Mouse (Mus musculus): ENCODE measurements around the gene Thsd7a. TPM values are rescaled to one million over a fixed set of nuclear protein-coding genes. Genes with fewer than 3 reads are reported as not detected.

The Thsd7a gene
- total and polyA plus RNA-seq, 2 experiments, result 0.13 to 0.37 TPM

DNA sequence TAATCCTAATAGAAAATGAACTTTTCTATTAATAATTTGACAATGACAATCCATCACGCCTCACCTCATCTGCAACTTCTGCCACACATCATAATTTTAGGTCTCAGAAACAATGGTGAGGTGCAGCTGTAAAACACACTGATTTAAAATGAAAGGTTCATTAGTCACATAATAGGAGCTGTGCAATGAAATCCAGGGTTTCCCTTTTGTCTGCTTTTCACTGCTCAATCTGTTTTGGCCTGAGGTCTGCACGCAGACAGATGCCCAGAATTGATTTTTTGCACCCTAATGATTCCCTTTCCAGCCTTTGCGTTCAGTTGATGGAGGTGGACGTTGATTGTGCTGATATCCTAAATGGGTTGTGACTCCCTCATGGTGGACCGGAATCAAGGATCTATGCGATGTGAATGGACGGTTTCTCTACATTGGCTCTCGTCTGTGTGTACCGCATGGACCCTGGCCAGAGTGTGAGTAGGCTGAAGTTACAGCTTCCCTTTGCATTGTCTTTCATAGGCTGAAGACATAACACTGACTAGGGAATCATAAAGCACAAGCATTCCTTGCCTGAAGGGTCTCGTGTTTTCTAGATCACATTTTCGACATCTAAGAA is 120.5 kb downstream of the Thsd7a start:
- no peak overlapping the region for H3K9ac ChIP-seq (ENCODE audit: low read depth, low read length)
- TF ChIP-seq POLR2A (IDR thresholded peaks at IDR 0.05; ENCODE audit: extremely low read depth, insufficient read depth, low read length) (no peak), CTCF (IDR thresholded peaks at IDR 0.05; ENCODE audit: low read depth, low read length) (no peak)
- H3K36me3 ChIP-seq (ENCODE audit: control insufficient read depth, insufficient read depth, low read length), result no peaks in the 10 kb centered on the region
- no peak for DNase-seq (ENCODE audit: extremely low read depth, low read depth, low spot score)
- H3K27ac ChIP-seq (replicated peaks; ENCODE audit: insufficient read depth, low read depth, low read length), result no peak overlapping the region
- no peaks in the 10 kb centered on the region for H3K79me2 ChIP-seq (ENCODE audit: control insufficient read depth, insufficient read depth, low read length)
- 87% methylated on average over 11 of the region's 11 CpGs for WGBS
- no peaks in the 10 kb centered on the region for H3K27me3 ChIP-seq (ENCODE audit: control insufficient read depth, insufficient read depth, low read length)
- H3K4me3 ChIP-seq (ENCODE audit: insufficient read depth, low read depth, low read length), result no peak overlapping the region
- no peaks in the 10 kb centered on the region for H3K4me1 ChIP-seq (ENCODE audit: control insufficient read depth, insufficient read depth, low read length)

DNA sequence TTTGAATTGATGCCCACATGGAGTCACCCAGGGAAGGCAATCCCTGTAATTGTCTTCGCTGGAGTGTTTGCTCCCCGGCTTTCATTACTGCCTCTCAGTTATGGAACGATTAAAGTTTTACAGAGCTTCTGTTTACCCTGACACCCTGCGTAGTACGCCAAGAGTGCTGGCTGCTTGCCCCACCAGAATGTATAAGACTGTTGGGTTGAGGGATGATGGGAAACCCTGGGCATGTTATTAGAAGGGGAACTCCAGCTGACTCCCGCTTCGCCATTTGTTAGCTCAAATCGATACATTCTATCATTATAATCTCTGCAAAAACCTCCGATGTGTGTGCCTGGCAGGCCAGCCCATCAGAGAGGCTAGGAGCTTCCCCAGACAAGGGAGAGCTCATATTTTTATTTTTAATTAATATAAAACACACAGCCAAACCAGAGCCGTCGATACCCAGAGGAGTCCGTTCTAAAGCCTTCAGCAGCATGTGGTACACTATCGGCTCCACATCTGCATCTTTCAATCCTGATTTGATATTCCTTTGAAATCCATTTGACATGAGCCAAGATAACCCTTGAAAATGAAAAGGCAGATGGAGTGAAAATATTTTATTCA is 142.5 kb downstream of the Thsd7a start:
- WGBS, result 90% methylated on average over 13 of the region's 13 CpGs
- Histone ChIP-seq H3K4me3 (ENCODE audit: insufficient read depth, low read depth, low read length) (no peak overlapping the region), H3K36me3 (ENCODE audit: control insufficient read depth, insufficient read depth, low read length) (no peaks in the 10 kb centered on the region), H3K79me2 (ENCODE audit: control insufficient read depth, insufficient read depth, low read length) (no peaks in the 10 kb centered on the region), H3K9ac (ENCODE audit: low read depth, low read length) (no peak overlapping the region), H3K4me1 (ENCODE audit: control insufficient read depth, insufficient read depth, low read length) (no peaks in the 10 kb centered on the region), H3K27ac (replicated peaks; ENCODE audit: insufficient read depth, low read depth, low read length) (no peak overlapping the region), H3K27me3 (ENCODE audit: control insufficient read depth, insufficient read depth, low read length) (no peaks in the 10 kb centered on the region)
- DNase-seq (ENCODE audit: extremely low read depth, low read depth, low spot score), result no peak
- TF ChIP-seq CTCF (IDR thresholded peaks at IDR 0.05; ENCODE audit: low read depth, low read length) (no peak), POLR2A (IDR thresholded peaks at IDR 0.05; ENCODE audit: extremely low read depth, insufficient read depth, low read length) (no peak)

DNA sequence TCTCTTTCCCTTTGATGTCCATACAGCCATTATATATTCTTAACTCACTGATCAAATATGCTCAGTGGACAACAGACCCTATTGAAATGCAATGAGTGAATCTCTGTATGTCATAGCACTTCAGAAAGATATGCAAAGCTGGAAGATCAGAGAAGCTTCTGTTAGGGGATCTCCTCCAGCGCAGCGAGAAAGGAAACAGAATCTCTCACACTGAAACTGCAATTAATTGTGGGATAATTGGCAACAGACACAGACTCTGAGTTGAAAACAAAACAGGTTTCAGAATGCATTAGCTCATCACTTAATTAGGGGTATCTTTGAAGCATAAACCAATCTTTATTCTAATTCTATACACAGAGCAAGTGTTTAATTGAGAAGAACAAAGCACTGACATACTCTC is 146.3 kb downstream of the Thsd7a start:
- H3K27ac ChIP-seq (replicated peaks; ENCODE audit: insufficient read depth, low read depth, low read length), result no peak overlapping the region
- H3K36me3 ChIP-seq (ENCODE audit: control insufficient read depth, insufficient read depth, low read length), result no peaks in the 10 kb centered on the region
- TF ChIP-seq POLR2A (IDR thresholded peaks at IDR 0.05; ENCODE audit: extremely low read depth, insufficient read depth, low read length), result no peak
- no peak for TF ChIP-seq CTCF (IDR thresholded peaks at IDR 0.05; ENCODE audit: low read depth, low read length)
- no peaks in the 10 kb centered on the region for H3K27me3 ChIP-seq (ENCODE audit: control insufficient read depth, insufficient read depth, low read length)
- H3K4me3 ChIP-seq (ENCODE audit: insufficient read depth, low read depth, low read length), result no peak overlapping the region
- 85% methylated on average over 2 of the region's 2 CpGs for WGBS
- no peak overlapping the region for H3K9ac ChIP-seq (ENCODE audit: low read depth, low read length)
- no peak for DNase-seq (ENCODE audit: extremely low read depth, low read depth, low spot score)
- no peaks in the 10 kb centered on the region for H3K79me2 ChIP-seq (ENCODE audit: control insufficient read depth, insufficient read depth, low read length)
- H3K4me1 ChIP-seq (ENCODE audit: control insufficient read depth, insufficient read depth, low read length), result no peaks in the 10 kb centered on the region

DNA sequence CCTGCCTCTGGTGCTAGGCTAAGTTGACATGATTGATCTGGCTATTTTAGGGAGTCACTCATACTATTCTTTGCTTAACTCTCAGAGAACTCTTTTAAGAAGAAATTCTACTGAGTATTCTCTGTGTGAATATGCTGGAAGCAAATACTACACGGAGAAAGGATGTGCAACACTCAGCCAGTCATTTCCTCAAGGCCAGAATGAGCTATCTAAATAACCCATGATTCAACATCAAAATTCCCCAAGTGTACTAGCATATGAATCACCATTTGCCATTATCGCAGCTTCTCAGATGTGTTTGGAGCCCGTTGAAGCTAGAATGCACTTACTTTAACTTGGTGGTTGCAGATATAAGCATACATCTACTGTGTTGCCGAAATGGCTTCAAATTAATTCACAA is 147.0 kb downstream of the Thsd7a start:
- no peaks in the 10 kb centered on the region for H3K27me3 ChIP-seq (ENCODE audit: control insufficient read depth, insufficient read depth, low read length)
- no peak overlapping the region for H3K9ac ChIP-seq (ENCODE audit: low read depth, low read length)
- WGBS, result 81% methylated on average over 4 of the region's 4 CpGs
- no peak overlapping the region for H3K27ac ChIP-seq (replicated peaks; ENCODE audit: insufficient read depth, low read depth, low read length)
- H3K36me3 ChIP-seq (ENCODE audit: control insufficient read depth, insufficient read depth, low read length), result no peaks in the 10 kb centered on the region
- TF ChIP-seq CTCF (IDR thresholded peaks at IDR 0.05; ENCODE audit: low read depth, low read length) (no peak), POLR2A (IDR thresholded peaks at IDR 0.05; ENCODE audit: extremely low read depth, insufficient read depth, low read length) (no peak)
- H3K4me1 ChIP-seq (ENCODE audit: control insufficient read depth, insufficient read depth, low read length), result no peaks in the 10 kb centered on the region
- H3K4me3 ChIP-seq (ENCODE audit: insufficient read depth, low read depth, low read length), result no peak overlapping the region
- DNase-seq (ENCODE audit: extremely low read depth, low read depth, low spot score), result no peak
- H3K79me2 ChIP-seq (ENCODE audit: control insufficient read depth, insufficient read depth, low read length), result no peaks in the 10 kb centered on the region

DNA sequence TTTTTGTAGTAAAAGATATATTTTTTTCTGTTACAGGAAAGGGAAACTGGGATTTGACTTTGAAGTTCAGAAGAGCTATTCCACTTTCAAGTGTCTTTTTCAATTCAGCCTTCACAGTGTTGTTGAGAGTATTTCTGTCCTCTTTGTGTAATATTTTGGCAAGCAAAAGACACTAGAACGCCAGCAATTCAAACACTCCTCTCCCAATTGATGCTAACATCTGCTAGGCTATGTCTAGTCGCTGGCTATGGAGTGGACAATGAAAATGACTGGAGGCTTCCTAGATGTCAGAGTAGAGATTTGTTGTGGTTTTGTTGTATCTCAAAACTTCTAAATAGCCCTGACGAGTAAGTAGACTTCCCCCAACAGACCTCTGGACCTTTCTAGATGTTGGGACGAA is 164.8 kb downstream of the Thsd7a start:
- H3K36me3 ChIP-seq (ENCODE audit: control insufficient read depth, insufficient read depth, low read length), result no peaks in the 10 kb centered on the region
- no peak for DNase-seq (ENCODE audit: extremely low read depth, low read depth, low spot score)
- WGBS, result 64% methylated on average over 4 of the region's 4 CpGs
- TF ChIP-seq POLR2A (IDR thresholded peaks at IDR 0.05; ENCODE audit: extremely low read depth, insufficient read depth, low read length), result no peak
- TF ChIP-seq CTCF (IDR thresholded peaks at IDR 0.05; ENCODE audit: low read depth, low read length), result no peak
- H3K4me3 ChIP-seq (ENCODE audit: insufficient read depth, low read depth, low read length), result no peak overlapping the region
- no peak overlapping the region for H3K9ac ChIP-seq (ENCODE audit: low read depth, low read length)
- H3K27ac ChIP-seq (replicated peaks; ENCODE audit: insufficient read depth, low read depth, low read length), result no peak overlapping the region
- no peaks in the 10 kb centered on the region for H3K79me2 ChIP-seq (ENCODE audit: control insufficient read depth, insufficient read depth, low read length)
- H3K27me3 ChIP-seq (ENCODE audit: control insufficient read depth, insufficient read depth, low read length), result no peaks in the 10 kb centered on the region
- no peaks in the 10 kb centered on the region for H3K4me1 ChIP-seq (ENCODE audit: control insufficient read depth, insufficient read depth, low read length)

DNA sequence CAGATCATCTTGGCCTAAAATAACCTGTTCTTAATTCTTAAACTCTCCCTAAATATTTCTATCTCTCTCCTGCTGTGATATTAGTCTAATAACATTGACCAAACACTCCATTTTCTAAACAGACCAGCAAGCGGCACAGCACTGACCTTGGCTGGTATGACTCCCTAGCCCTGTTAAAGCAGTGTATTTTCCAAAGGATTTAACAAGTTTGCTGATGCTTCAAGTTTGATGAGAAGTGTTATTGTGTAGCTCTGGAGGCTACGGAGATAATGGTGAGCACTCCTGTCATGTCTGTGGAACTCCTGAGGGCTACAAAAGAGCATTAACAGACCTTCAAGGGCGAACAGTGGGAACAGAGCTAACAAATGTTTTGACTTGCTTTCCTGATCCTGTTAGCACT is 168.1 kb downstream of the Thsd7a start:
- no peak overlapping the region for H3K27ac ChIP-seq (replicated peaks; ENCODE audit: insufficient read depth, low read depth, low read length)
- H3K27me3 ChIP-seq (ENCODE audit: control insufficient read depth, insufficient read depth, low read length), result no peaks in the 10 kb centered on the region
- TF ChIP-seq POLR2A (IDR thresholded peaks at IDR 0.05; ENCODE audit: extremely low read depth, insufficient read depth, low read length), result no peak
- TF ChIP-seq CTCF (IDR thresholded peaks at IDR 0.05; ENCODE audit: low read depth, low read length), result no peak
- 55% methylated on average over 3 of the region's 3 CpGs for WGBS
- no peak overlapping the region for H3K4me3 ChIP-seq (ENCODE audit: insufficient read depth, low read depth, low read length)
- H3K9ac ChIP-seq (ENCODE audit: low read depth, low read length), result no peak overlapping the region
- H3K4me1 ChIP-seq (ENCODE audit: control insufficient read depth, insufficient read depth, low read length), result no peaks in the 10 kb centered on the region
- no peaks in the 10 kb centered on the region for H3K79me2 ChIP-seq (ENCODE audit: control insufficient read depth, insufficient read depth, low read length)
- H3K36me3 ChIP-seq (ENCODE audit: control insufficient read depth, insufficient read depth, low read length), result no peaks in the 10 kb centered on the region
- DNase-seq (ENCODE audit: extremely low read depth, low read depth, low spot score), result no peak
